Mouse (Mus musculus) stomach, postnatal 0 days (tissue): ENCODE measurements around the gene Plekhg5. TPM values are rescaled to one million over a fixed set of nuclear protein-coding genes. Genes with fewer than 3 reads are reported as not detected.

Experiments
- ATAC-seq: fragments of 200-750 bp; cut with Nextera tagmentation; 2 replicates; pipeline ENCODE4 v1.8.0; 2017; ENCODE audit not compliant: low FRiP score, low TSS enrichment
- DNase-seq: peaks from one replicate; pipeline ENCODE4 v3.0.0-alpha.2; 2016; ENCODE audit warnings: low spot score
- H3K27ac ChIP-seq: fragments of 300-500 bp; sonication (generic); replicated peaks from 2 replicates; pipeline ENCODE4 v1.5.1; 2014; ENCODE audit warnings: mild to moderate bottlenecking, control low read depth
- H3K27me3 ChIP-seq: fragments of 300-500 bp; sonication (generic); 2 replicates; pipeline ENCODE4 v1.6.1; 2014; ENCODE audit warnings: low read length; ENCODE audit not compliant: control insufficient read depth, insufficient read depth
- H3K36me3 ChIP-seq: fragments of 300-500 bp; sonication (generic); 2 replicates; pipeline ENCODE4 v1.6.1; 2014; ENCODE audit warnings: low read length, mixed read lengths; ENCODE audit not compliant: control insufficient read depth, insufficient read depth
- H3K4me1 ChIP-seq: fragments of 300-500 bp; sonication (generic); replicated peaks from 2 replicates; pipeline ENCODE4 v1.6.1; 2014; ENCODE audit warnings: antibody characterized with exemption; ENCODE audit not compliant: control insufficient read depth, insufficient read depth
- H3K4me2 ChIP-seq: fragments of 300-500 bp; sonication (generic); replicated peaks from 2 replicates; pipeline ENCODE4 v1.6.1; 2014; ENCODE audit warnings: low read depth, mild to moderate bottlenecking, control low read depth, moderate library complexity
- H3K4me3 ChIP-seq: fragments of 300-500 bp; sonication (generic); 2 replicates; pipeline ENCODE4 v1.5.1; 2014; ENCODE audit warnings: low read depth, low read length, control low read depth
- H3K9ac ChIP-seq: fragments of 300-500 bp; sonication (generic); 2 replicates; pipeline ENCODE4 v1.6.1; 2014; ENCODE audit warnings: mild to moderate bottlenecking, low read length, control low read depth, mixed read lengths
- H3K9me3 ChIP-seq: fragments of 300-500 bp; sonication (generic); 2 replicates; pipeline ENCODE4 v1.6.1; 2016; ENCODE audit warnings: low read length; ENCODE audit not compliant: control insufficient read depth
- CTCF ChIP-seq: IDR thresholded peaks from 2 replicates; pipeline ENCODE4 v1.5.1; 2016; ENCODE audit warnings: antibody characterized with exemption, low read depth, mild to moderate bottlenecking, moderate library complexity
- EP300 ChIP-seq: optimal IDR thresholded peaks from 2 replicates; pipeline ENCODE3; 2016; ENCODE audit warnings: antibody characterized with exemption
- WGBS: fragments of 180-500 bp; shearing (Covaris S2); extraction: QIAGEN DNeasy Blood & Tissue Kit; methylation state at CpG from one replicate; pipeline ENCODE4 v1.1.7; 2014; 5-methylcytosine and 5-hydroxymethylcytosine counted together
- polyA plus RNA-seq: library from polyadenylated mRNA; unstranded; fragments of >200 nt; fragmentation: Nextera tagmentation; extraction: Ambion mirVana; gene quantifications from 2 replicates; pipeline ENCODE4 v1.2.1, GENCODE M21; 2015

Plekhg5 gene
- polyA plus RNA-seq = 6.4 and 7.5 TPM in 2 replicates

- Histone ChIP-seq H3K9ac (no peak within 1 kb of the TSS), H3K27ac (no peak within 1 kb of the TSS), H3K4me3 (no peak within 1 kb of the TSS), H3K36me3 (no peaks in the 10 kb centered on the region), H3K27me3 (no peaks in the 10 kb centered on the region), H3K4me2 (no peak within 1 kb of the TSS), H3K9me3 (no peaks in the 10 kb centered on the region), H3K4me1 (no peaks in the 10 kb centered on the region)
- TF ChIP-seq CTCF (no peak), EP300 (no peak)
- ATAC-seq (peak; percentile 28; the same call in 1 of the 2 replicates), DNase-seq (no peak)
- 31% methylated on average over 10 of the region's 10 CpGs for WGBS
Measured at GRCm38 (mm10) chr4:152072121-152072601, at the start of gene Plekhg5. TSS of gene Plekhg5 (plus strand) at chr4:152072498.

- Histone ChIP-seq H3K9me3 (no peaks in the 10 kb centered on the region), H3K4me2 (no peak overlapping the region), H3K27me3 (no peaks in the 10 kb centered on the region), H3K4me1 (peaks cover 14% of the 10 kb centered on the region), H3K4me3 (no peak overlapping the region), H3K9ac (no peak overlapping the region), H3K36me3 (peaks cover 17% of the 10 kb centered on the region), H3K27ac (no peak overlapping the region)
- DNase-seq (no peak), ATAC-seq (no peak)
- 77% methylated on average over 8 of the region's 8 CpGs for WGBS
- TF ChIP-seq EP300 = no peak
- TF ChIP-seq CTCF = no peak
Measured at GRCm38 (mm10) chr4:152022506-152022905, 49.8 kb upstream of the Plekhg5 start.

GRCm38 (mm10) chr4:152024525-152024924 is 47.8 kb upstream of the Plekhg5 start:
- no peak for ATAC-seq
- H3K4me2 ChIP-seq = no peak overlapping the region
- no peaks in the 10 kb centered on the region for H3K9me3 ChIP-seq
- peaks cover 11% of the 10 kb centered on the region for H3K36me3 ChIP-seq
- TF ChIP-seq EP300 (no peak), CTCF (no peak)
- no peak overlapping the region for H3K4me3 ChIP-seq
- H3K27ac ChIP-seq = no peak overlapping the region
- H3K27me3 ChIP-seq = no peaks in the 10 kb centered on the region
- 86% methylated on average over 11 of the region's 11 CpGs for WGBS
- DNase-seq = no peak
- H3K4me1 ChIP-seq = peaks cover 16% of the 10 kb centered on the region
- no peak overlapping the region for H3K9ac ChIP-seq

- Histone ChIP-seq H3K27me3 (no peaks in the 10 kb centered on the region), H3K36me3 (peaks cover 2% of the 10 kb centered on the region; the same call in 1 of the 2 replicates), H3K27ac (peak overlapping the region; percentile 70), H3K4me1 (peaks cover 16% of the 10 kb centered on the region), H3K9ac (peak overlapping the region; percentile 71), H3K4me2 (peak overlapping the region; percentile 92), H3K9me3 (no peaks in the 10 kb centered on the region), H3K4me3 (peak overlapping the region; percentile 64)
- DNase-seq (peak; percentile 72), ATAC-seq (peak; percentile 43; the same call in 1 of the 2 replicates)
- WGBS = 1% methylated on average over 38 of the region's 41 CpGs
- TF ChIP-seq EP300 (no peak), CTCF (peak; percentile 26; the same call in 1 of the 2 replicates)
Measured at GRCm38 (mm10) chr4:152026751-152027508, 45.4 kb upstream of the Plekhg5 start.

GRCm38 (mm10) chr4:152027524-152027923 is 44.8 kb upstream of the Plekhg5 start, which contains the start of gene Zbtb48:
TSS of gene Zbtb48 (minus strand) at chr4:152027671.
- peak within 1 kb of the TSS; percentile 71 for H3K9ac ChIP-seq
- no peaks in the 10 kb centered on the region for H3K27me3 ChIP-seq
- H3K36me3 ChIP-seq = peaks cover 2% of the 10 kb centered on the region; the same call in 1 of the 2 replicates
- peak within 1 kb of the TSS; percentile 92 for H3K4me2 ChIP-seq
- WGBS = under 1% methylated on average over 31 of the region's 35 CpGs
- ATAC-seq (peak; percentile 96), DNase-seq (peak; percentile 98)
- H3K27ac ChIP-seq = peak within 1 kb of the TSS; percentile 70
- TF ChIP-seq EP300 (no peak), CTCF (0 out of 2 replicates have a peak, but pooled peaks have one; percentile 6)
- H3K4me3 ChIP-seq = peak within 1 kb of the TSS; percentile 64
- no peaks in the 10 kb centered on the region for H3K9me3 ChIP-seq
- peaks cover 16% of the 10 kb centered on the region for H3K4me1 ChIP-seq

- DNase-seq = no peak
- 0 out of 2 replicates have a peak overlapping the region, but pooled peaks have one; percentile 71 for H3K9ac ChIP-seq
- WGBS = 63% methylated on average over 15 of the region's 15 CpGs
- H3K27ac ChIP-seq = no peak overlapping the region
- peak overlapping the region; percentile 92 for H3K4me2 ChIP-seq
- H3K36me3 ChIP-seq = peaks cover 1% of the 10 kb centered on the region; the same call in 1 of the 2 replicates
- no peak for ATAC-seq
- H3K27me3 ChIP-seq = no peaks in the 10 kb centered on the region
- no peaks in the 10 kb centered on the region for H3K9me3 ChIP-seq
- H3K4me3 ChIP-seq = no peak overlapping the region
- TF ChIP-seq EP300 (no peak), CTCF (no peak)
- peaks cover 16% of the 10 kb centered on the region for H3K4me1 ChIP-seq
Measured at GRCm38 (mm10) chr4:152028456-152028855, 43.8 kb upstream of the Plekhg5 start.
